Mouse (Mus musculus): ENCODE measurements around the gene Il17rb. TPM values are rescaled to one million over a fixed set of nuclear protein-coding genes. Genes with fewer than 3 reads are reported as not detected.

Gene Il17rb
- polyA plus RNA-seq, 1 experiment from 2014 or later, result 27.9 TPM

DNA sequence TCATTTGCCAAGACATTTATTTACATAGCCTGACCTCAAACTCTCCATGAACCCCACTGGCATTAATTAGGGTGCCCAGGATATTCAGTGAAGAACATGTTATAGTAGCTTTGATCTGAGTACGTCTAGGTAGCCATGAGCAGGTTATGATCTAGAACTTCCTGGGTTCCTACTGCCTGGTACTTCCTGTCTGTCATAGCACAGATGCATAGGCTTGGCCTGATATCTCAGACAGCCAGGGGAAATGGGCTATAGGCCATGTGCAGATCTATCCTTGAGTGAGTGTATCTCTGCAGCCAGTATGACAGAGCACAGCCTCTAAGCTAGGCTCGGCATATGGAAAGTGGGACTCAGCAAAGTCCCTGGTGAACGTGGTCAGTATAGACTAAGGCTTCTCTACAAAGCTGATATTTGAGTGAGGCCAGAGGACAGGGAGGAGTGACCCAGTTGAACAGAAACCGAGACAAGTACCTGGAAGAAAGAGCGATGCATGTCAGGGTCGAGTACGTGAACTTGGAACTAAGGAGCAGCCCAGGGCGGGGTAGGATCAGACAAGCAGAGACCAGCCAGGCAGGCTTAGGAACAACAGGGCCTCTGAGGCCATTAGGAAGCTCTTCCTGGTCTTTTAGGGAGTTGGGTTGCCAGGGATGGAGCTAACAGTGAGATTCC, 9.2 kb upstream of the Il17rb start:
- peak; percentile 50 for DNase-seq (ENCODE audit: low spot score)

DNA sequence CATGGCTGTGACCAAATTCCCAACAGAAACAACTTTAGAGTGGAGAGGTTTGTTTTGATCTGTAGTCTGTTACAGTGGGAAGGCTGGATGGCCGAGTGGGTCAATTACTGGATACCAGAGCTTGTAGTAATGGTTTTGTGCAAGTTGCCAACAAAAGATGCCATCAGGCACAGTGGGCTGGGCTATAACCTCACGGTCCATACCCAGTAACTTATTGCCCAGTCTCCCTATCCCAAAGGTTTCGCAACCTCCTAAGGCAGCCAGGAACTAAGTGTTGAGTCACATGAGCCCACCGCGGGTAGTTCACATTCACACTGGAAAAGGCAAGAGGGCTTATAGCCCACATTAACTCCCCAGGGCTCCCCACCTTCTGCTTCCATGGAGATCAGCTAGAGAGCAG, 8.0 kb upstream of the Il17rb start:
- no peak for DNase-seq (ENCODE audit: low spot score)

- no peak for DNase-seq (ENCODE audit: low spot score)
These were observed 6.3 kb upstream of the Il17rb start for GRCm38 (mm10) chr14:30015008-30015407.

DNA sequence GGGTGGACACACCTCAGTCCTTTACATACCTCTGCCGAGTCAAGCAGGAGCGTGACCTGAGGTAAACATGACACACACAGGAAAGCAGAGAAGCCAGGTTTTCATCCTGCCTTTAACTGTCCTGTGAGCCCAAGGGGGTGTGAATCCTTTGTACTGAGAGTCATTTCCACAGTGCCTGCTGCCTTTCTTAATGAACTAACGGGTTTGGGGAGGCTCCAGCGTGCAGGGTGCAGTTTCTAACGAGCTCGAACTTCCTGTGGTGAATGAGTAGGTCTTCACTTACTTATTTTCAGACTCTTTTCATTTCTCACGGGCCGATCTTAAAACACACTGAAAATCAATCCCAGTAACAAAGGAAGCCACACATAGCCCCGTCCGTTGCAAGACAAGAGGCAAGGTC, 5.8 kb upstream of the Il17rb start:
- DNase-seq (ENCODE audit: low spot score), result peak; percentile 75

- no peak for DNase-seq (ENCODE audit: low spot score)
These were observed 3.3 kb upstream of the Il17rb start for GRCm38 (mm10) chr14:30011886-30012560.

DNA sequence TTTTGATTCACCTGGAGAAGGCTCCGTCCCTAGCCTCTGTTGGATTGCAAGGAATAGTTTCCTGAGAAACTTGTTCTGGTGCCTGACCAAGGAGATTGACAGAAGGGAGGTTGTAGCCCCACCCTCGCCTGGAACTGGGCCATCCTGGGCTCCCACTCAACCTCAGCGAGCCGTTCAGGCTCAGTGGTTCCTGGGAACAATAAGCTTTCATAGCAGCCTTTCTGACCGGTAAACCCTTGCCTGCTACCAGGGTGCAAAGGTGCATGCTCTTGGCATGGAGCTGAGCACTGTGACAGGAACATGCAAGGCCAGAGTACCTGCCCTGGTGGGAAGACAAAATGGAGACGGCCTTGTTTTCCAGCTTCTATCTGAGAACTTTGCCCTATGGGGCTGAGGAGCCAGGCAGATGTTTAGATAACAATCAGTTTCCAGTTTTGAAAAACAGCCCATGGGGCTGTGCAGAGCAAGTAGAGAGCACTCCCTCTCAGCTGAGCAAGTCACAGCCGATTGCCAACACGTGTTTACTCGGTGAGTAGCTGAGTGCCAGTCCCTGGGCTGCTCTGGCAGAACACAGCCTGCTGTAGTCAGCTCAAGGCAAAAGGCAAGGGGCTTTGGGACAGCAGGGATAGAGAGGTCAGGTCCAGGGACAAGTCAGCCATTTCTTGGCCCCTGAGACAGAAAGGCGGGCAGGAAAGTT, 1.3 kb upstream of the Il17rb start:
- peak; percentile 71 for DNase-seq (ENCODE audit: low spot score)

DNA sequence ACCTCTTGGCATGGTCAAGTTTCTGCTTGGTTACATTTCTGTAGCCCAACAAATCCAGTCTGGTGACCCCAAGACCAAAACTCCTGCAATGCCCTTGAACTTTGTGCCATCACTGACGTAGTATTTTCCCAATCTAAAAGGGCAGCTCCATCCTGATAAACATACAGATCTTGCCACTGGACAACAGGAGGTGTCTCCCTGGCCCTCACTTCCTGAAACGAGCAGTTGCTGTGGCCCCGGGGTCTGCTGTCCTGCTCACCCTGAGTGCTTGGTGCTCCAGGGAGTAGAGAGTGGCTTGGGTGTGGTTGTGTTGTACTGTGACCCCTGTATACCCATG, 9.3 kb downstream of the Il17rb start:
- DNase-seq (ENCODE audit: low spot score), result no peak

DNA sequence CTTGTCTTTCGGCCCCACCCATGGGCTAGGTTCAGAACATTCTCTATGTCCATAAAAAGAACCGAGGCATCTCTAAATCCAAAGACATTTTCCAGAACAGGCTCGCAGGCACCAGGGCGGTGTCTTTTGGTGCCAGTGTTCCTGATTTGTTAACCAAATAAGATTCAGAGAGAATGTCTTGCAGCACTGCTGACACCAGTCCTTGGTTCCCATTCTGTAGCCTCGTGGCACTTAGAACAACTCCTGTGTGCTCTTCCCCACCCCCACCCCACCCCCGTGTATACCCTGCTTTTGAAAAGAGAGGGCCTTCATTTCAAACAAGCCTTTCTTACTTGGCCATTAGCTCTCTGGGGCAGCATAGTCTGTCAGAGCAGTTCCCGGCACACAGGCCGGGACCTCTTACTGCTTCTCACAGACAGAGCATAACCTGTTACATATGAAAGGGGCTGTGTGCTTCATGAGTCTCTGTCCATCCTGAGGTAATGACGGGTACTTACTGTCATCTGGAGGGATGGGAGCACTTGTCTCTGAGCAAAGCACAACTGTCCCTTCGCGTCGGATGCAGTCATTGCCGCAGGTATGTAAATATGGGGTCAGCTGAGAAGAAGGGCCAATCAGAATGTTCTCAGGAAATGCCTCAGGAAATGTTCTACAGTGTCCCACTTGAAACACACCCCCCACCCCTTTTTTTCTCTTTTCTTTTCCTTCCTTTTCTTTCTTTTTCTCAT, 9.8 kb downstream of the Il17rb start:
- no peak for DNase-seq (ENCODE audit: low spot score)

DNA sequence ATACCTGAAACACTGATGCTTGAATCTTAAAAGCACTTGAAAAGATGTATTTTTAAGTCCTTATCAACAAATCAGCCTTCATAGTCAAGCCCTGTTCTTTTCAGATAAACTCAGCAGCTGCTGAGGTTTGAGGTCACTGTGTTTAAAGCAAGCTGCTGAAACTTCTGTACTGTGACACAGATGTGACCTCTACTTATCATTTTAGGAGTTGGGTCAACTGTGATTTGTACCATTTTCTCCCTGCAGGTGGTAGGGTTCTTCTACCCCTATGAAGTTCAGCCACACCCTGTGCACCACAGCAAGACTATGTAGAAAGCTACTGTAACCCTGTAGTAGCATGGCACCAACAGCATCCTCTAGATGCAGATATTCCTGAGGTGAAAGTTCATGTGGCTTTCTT, 11.4 kb downstream of the Il17rb start:
- peak; percentile 51 for DNase-seq (ENCODE audit: low spot score)

DNA sequence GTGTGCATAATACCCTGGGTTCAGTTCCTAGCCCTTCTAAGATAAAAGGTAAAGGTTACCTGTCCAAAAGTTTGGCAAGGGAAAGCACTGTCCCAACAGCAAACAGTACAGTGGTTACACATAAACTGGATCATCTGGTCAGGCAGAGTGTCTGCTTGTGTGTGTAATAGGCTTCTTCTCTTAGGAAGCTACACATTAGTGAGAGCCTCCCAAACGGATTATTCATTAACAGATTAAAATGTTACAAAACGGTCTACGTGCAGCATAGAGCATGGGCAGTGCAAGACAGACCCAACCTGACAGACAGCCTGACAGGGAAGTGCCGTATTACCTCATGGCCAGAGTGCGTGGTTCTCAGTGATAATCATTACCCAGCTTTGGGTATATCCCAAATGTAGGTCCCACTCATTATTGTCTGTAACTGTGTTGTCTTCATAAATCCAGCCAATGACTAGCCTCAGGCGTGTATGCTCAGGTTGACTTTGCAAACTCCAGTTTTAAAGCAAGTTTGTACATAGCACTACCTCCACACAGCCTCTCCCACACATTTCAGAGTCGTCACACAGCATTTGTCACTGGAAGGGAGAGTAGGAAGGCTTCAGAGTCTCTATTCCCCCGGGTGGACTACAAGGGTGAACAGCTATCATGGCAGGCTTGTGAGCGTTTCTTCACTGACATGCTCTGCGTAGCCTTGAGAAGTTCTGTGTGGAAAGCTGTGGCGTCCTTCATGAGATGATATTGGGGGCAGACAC, 12.5 kb downstream of the Il17rb start:
- no peak for DNase-seq (ENCODE audit: low spot score)

- DNase-seq (ENCODE audit: low spot score), result no peak
These were observed 13.7 kb downstream of the Il17rb start for GRCm38 (mm10) chr14:29994976-29995375.

DNA sequence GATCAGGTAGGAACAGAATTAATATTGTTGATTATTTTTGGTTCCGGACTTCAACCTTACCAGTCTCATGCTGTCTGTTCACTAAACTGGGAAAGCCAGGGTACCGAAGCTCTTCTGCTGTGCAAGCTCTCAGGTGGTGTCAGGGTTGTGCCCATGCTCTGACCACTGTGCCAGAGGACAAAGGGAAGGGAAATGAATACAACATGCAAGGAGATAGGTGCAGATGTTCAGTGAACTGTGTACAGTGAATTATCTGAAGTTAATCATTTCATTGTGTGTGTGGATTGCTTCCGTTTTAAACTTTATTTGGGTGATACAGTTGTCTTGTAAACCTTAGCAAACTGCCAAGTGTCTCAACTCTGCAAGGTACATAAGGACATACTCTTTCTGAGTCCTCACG, 20.4 kb downstream of the Il17rb start:
- DNase-seq (ENCODE audit: low spot score), result no peak

- no peak for DNase-seq (ENCODE audit: low spot score)
These were observed 21.0 kb downstream of the Il17rb start for GRCm38 (mm10) chr14:29987739-29988138.

- DNase-seq (ENCODE audit: low spot score), result no peak
These were observed 21.4 kb downstream of the Il17rb start for GRCm38 (mm10) chr14:29987276-29987675.

GRCm38 (mm10) chr14:29986096-29986495, 22.6 kb downstream of the Il17rb start:
- no peak for DNase-seq (ENCODE audit: low spot score)

DNA sequence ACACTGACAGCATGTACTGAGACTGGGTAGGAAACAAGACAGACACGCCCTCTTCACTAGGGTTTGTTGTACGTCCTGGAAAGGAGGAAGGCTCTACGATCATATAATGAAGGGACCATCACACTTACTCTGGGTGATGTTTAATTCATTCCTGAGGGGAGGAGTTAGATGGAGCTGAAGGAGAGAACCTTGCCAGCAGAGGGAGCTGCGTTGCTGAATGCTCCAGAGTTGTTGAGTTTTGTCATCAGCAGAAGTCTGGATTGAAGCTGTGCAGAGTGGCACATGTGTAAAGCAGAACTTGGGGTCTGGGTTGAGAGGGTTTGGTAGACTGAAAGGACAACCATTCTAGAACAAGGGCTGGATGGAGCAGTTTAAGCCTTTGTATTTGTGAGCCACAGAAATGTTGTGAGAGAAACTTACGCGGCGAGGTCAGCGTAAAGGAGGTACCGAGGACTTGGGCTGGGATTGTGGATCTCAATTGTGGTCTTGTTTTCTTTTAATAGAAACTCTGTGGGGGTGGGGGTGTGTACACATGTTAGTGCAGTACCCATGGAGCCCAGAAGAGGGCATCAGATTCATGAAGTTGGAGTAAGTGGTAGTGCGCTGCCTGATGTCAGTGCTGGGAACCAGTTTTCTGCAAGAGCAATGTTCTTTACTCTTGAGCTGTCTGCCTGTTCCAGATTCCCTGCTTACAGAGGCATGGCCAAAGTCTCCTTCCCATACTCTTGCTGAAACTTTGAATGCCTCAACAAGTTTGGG, 28.1 kb downstream of the Il17rb start:
- peak; percentile 61 for DNase-seq (ENCODE audit: low spot score)

- DNase-seq (ENCODE audit: low spot score), result peak; percentile 77
These were observed 30.2 kb downstream of the Il17rb start, which contains the start of gene Actr8 for GRCm38 (mm10) chr14:29978254-29979204. Actr8 (plus strand) TSS chr14:29978337.

DNA sequence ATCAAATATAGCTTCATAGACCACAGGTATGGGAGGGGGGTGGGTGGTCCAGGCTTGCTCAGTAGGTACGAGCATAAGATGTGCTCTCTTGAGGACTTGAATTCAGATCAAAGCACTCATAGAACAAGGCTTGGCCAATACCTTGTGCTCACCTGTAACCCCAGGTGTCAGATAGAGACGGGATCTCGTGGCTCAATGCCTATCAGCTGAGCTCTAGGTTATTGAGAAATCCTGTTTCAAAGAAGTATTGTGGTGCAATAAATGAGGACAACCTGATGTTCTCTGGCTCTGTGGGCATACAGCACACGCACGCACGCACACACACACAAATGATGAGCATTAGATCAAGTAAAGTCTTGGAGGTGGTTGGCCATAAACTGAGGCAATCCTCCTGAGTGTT, 31.8 kb downstream of the Il17rb start:
- DNase-seq (ENCODE audit: low spot score), result no peak

DNA sequence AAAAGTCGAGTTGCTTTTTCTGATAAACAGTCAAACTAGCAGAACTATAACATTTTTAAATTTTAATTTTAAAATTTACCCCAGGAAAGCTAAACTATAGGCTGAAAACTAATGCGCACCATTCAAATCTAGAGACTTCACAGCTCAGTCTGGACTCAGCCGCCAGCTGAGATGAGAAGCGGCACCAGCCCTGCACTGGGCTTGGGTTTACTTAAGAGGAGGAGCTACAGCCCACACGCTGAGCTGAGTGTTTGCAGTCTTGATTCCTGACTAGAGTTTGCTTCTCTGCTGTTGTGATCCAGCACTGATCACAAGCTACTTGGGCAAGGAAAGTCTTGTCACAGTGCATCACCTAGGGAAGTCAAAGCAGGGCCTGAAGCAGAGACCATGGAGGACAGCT, 36.7 kb downstream of the Il17rb start:
- no peak for DNase-seq (ENCODE audit: low spot score)

Data from thymus, postnatal 0 days (tissue).